In the genomic region with DNA sequence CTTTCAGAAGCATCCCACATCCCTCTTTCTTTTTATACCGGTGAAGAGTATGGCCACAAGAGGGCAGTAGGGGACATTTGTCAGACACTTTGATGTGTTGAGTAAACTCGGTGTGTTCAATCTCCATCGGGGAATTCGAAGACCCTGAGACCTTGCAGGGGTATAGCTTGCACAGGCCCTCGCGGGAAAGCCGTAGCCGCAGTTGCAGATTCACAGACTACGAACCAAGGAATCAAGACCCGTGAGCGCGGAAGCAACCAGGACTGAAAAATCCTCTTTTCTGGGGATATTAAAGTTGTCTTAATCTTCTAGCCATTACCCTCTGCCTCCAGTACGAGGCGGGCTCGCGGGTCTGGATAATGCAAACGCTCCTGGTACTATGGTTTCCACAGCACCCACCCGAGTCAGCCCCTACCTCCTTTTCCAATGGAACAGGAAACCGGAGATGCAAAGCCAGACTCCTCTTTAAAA, we compare ENCODE assay signal across 8 mouse cellular contexts. TPM values are rescaled to one million over a fixed set of nuclear protein-coding genes. Genes with fewer than 3 reads are reported as not detected.
DNase-seq lines count a peak whose midpoint lies in the region; ATAC-seq and TF ChIP-seq lines count a peak whose summit lies in the region.

No protein-coding gene starts in this region.

- H3K27ac ChIP-seq in CH12.LX (ENCODE audit: insufficient read depth, low read depth), result no peak overlapping the region
- H3K27ac ChIP-seq in forebrain, embryonic 11.5 days (ENCODE audit: low read depth, low read length), result no peak overlapping the region
- peak overlapping the region; percentile 93 for H3K27ac ChIP-seq in heart, embryonic 15.5 days
- H3K27ac ChIP-seq in liver, embryonic 13.5 days, result no peak overlapping the region
- no peak overlapping the region for H3K27ac ChIP-seq in neural tube, embryonic 12.5 days

- no peak overlapping the region for H3K4me2 ChIP-seq in CH12.LX (ENCODE audit: insufficient read depth, low read depth, poor library complexity, severe bottlenecking)
- H3K4me2 ChIP-seq in forebrain, embryonic 11.5 days (ENCODE audit: low read depth, low read length, severe bottlenecking), result peak overlapping the region; percentile 90
- H3K4me2 ChIP-seq in heart, embryonic 15.5 days, result peak overlapping the region; percentile 89
- H3K4me2 ChIP-seq in liver, embryonic 13.5 days, result peak overlapping the region; percentile 96
- H3K4me2 ChIP-seq in neural tube, embryonic 12.5 days (replicated peaks), result peak overlapping the region; percentile 87

- H3K4me3 ChIP-seq in CH12.LX (replicated peaks in 1 of 3; ENCODE audit: low read depth in 2 of 3, low read length in 2 of 3, poor library complexity in 1 of 3), result no peak overlapping the region
- peak overlapping the region; percentile 77 for H3K4me3 ChIP-seq in forebrain, embryonic 11.5 days (ENCODE audit: low read depth, low read length)
- peak overlapping the region; percentile 92 for H3K4me3 ChIP-seq in heart, embryonic 15.5 days
- H3K4me3 ChIP-seq in liver, embryonic 13.5 days (replicated peaks), result peak overlapping the region; percentile 76
- peak overlapping the region; percentile 92 for H3K4me3 ChIP-seq in neural tube, embryonic 12.5 days

- ATAC-seq in forebrain, embryonic 11.5 days (replicated peaks; ENCODE audit: low FRiP score), result peak; percentile 39; the same call in 1 of the 2 replicates
- no peak for ATAC-seq in heart, embryonic 15.5 days (replicated peaks; ENCODE audit: insufficient number of reproducible peaks, insufficient read depth, low FRiP score, low read depth)
- ATAC-seq in liver, embryonic 13.5 days (ENCODE audit: low read depth), result peak; percentile 42; the same call in 1 of the 2 replicates
- ATAC-seq in neural tube, embryonic 12.5 days (ENCODE audit: low FRiP score, low read depth), result peak; percentile 49; the same call in 1 of the 2 replicates

- dilution Hi-C loops in CH12.LX (cut with MboI; ENCODE audit: extremely low pct_ligation_motif_present, extremely low pct_unique_long_range_greater_than_20kb, low sequenced_read_pairs), result no loop called here

- H3K4me1 ChIP-seq in CH12.LX (ENCODE audit: control insufficient read depth in 1 of 2, insufficient read depth in 2 of 2), result no peaks in the 10 kb centered on the region
- peaks cover 20% of the 10 kb centered on the region; the same call in 1 of the 2 replicates for H3K4me1 ChIP-seq in forebrain, embryonic 11.5 days (replicated peaks; ENCODE audit: control insufficient read depth, insufficient read depth, low read length)
- peaks cover 47% of the 10 kb centered on the region for H3K4me1 ChIP-seq in heart, embryonic 15.5 days (replicated peaks)
- peaks cover 54% of the 10 kb centered on the region for H3K4me1 ChIP-seq in liver, embryonic 13.5 days (replicated peaks)
- H3K4me1 ChIP-seq in neural tube, embryonic 12.5 days, result peaks cover 38% of the 10 kb centered on the region

- H3K36me3 ChIP-seq in CH12.LX (replicated peaks in 1 of 2; ENCODE audit: control insufficient read depth in 1 of 2, insufficient read depth in 1 of 2, low read length in 1 of 2), result no peaks in the 10 kb centered on the region
- H3K36me3 ChIP-seq in forebrain, embryonic 11.5 days (ENCODE audit: control insufficient read depth, insufficient read depth, low read length), result no peaks in the 10 kb centered on the region
- H3K36me3 ChIP-seq in heart, embryonic 15.5 days, result no peaks in the 10 kb centered on the region
- no peaks in the 10 kb centered on the region for H3K36me3 ChIP-seq in liver, embryonic 13.5 days
- no peaks in the 10 kb centered on the region for H3K36me3 ChIP-seq in neural tube, embryonic 12.5 days

- no peaks in the 10 kb centered on the region for H3K9me3 ChIP-seq in CH12.LX (replicated peaks; ENCODE audit: low read length)
- H3K9me3 ChIP-seq in forebrain, embryonic 11.5 days (ENCODE audit: control insufficient read depth, low read length), result no peaks in the 10 kb centered on the region
- H3K9me3 ChIP-seq in heart, embryonic 15.5 days (replicated peaks), result no peaks in the 10 kb centered on the region
- no peaks in the 10 kb centered on the region for H3K9me3 ChIP-seq in liver, embryonic 13.5 days (replicated peaks)
- H3K9me3 ChIP-seq in neural tube, embryonic 12.5 days, result no peaks in the 10 kb centered on the region

- in situ Hi-C loops in CH12.LX (cut with MboI; ENCODE audit: low pct_ligation_motif_present, low pct_unique_long_range_greater_than_20kb, low sequenced_read_pairs), result loop anchor here (25.0 kb wide), 1 partner anchor 343 kb away; no protein-coding TSS in a partner anchor

- no peak overlapping the region for H3K9ac ChIP-seq in CH12.LX (ENCODE audit: insufficient read depth, low read depth)
- H3K9ac ChIP-seq in forebrain, embryonic 11.5 days (ENCODE audit: low read length), result no peak overlapping the region; the same call in 1 of the 2 replicates
- H3K9ac ChIP-seq in heart, embryonic 15.5 days, result peak overlapping the region; percentile 89
- H3K9ac ChIP-seq in liver, embryonic 13.5 days, result peak overlapping the region; percentile 72
- H3K9ac ChIP-seq in neural tube, embryonic 12.5 days, result no peak overlapping the region

- 2% methylated on average over 19 of the region's 19 CpGs for WGBS in forebrain, embryonic 11.5 days
- 1% methylated on average over 19 of the region's 19 CpGs for WGBS in heart, embryonic 15.5 days
- WGBS in liver, embryonic 13.5 days (ENCODE audit: insufficient replicate concordance), result 1% methylated on average over 19 of the region's 19 CpGs
- WGBS in neural tube, embryonic 12.5 days, result 2% methylated on average over 19 of the region's 19 CpGs

- H3K79me2 ChIP-seq in CH12.LX (replicated peaks; ENCODE audit: control insufficient read depth, extremely low read depth, insufficient read depth, poor library complexity, severe bottlenecking), result no peaks in the 10 kb centered on the region

- no peak for TF ChIP-seq POLR2A in CH12.LX (IDR thresholded peaks at IDR 0.05; ENCODE audit: low read depth, low read length)

- no peak for TF ChIP-seq EP300 in CH12.LX (IDR thresholded peaks at IDR 0.05; ENCODE audit: low read length)

- peak; percentile 59 for DNase-seq in CH12.LX (ENCODE audit: extremely low read depth)
- DNase-seq in c-Kit-positive CD71-negative TER-119-negative erythroid progenitor cells, embryonic 14.5 days (ENCODE audit: low read depth), result peak; percentile 78
- peak; percentile 83 for DNase-seq in forebrain, embryonic 11.5 days (ENCODE audit: low spot score)
- DNase-seq in kidney, postnatal 14 days, result peak; percentile 89
- DNase-seq in liver, embryonic 13.5 days, result peak; percentile 61
- peak; percentile 85 for DNase-seq in testis, postnatal 10 days (ENCODE audit: low spot score)

- TF ChIP-seq CTCF in CH12.LX (conservative IDR thresholded peaks at IDR 0.05 in 1 of 2, IDR thresholded peaks at IDR 0.05 in 1 of 2; ENCODE audit: low read depth in 2 of 2, low read length in 2 of 2), result peak; percentile 21 to 70; a peak in 2 of 4 replicates

- H3K27me3 ChIP-seq in CH12.LX (replicated peaks), result no peaks in the 10 kb centered on the region
- H3K27me3 ChIP-seq in forebrain, embryonic 11.5 days (ENCODE audit: control insufficient read depth, insufficient read depth, low read length), result no peaks in the 10 kb centered on the region
- no peaks in the 10 kb centered on the region for H3K27me3 ChIP-seq in heart, embryonic 15.5 days
- peaks cover 5% of the 10 kb centered on the region; the same call in 1 of the 2 replicates for H3K27me3 ChIP-seq in liver, embryonic 13.5 days
- H3K27me3 ChIP-seq in neural tube, embryonic 12.5 days (replicated peaks), result no peaks in the 10 kb centered on the region

- peak; percentile 36 for TF ChIP-seq RAD21 in CH12.LX (IDR thresholded peaks at IDR 0.05; ENCODE audit: low read depth, low read length)

TF ChIP-seq in CH12.LX, 34 proteins besides CTCF, POLR2A, EP300 and RAD21:
- TF ChIP-seq BHLHE40 (IDR thresholded peaks at IDR 0.05; ENCODE audit: low read depth, low read length), result no peak
- peak; percentile 54 for TF ChIP-seq SMC3 (IDR thresholded peaks at IDR 0.05; ENCODE audit: low read depth, low read length)

RNA-seq across cellular contexts. Expression of gene Plxna2, which starts 0.9 kb away (rescaled TPM):
- total RNA-seq in CH12.LX (2012; rRNA removed) (0.04 and 0.13 TPM in 2 replicates), CH12.LX (2014; rRNA removed) (0.05 TPM in 2 replicates)
- polyA plus RNA-seq in CH12.LX (2012; ENCODE audit: insufficient read length, low read depth), result 0.04 and 0.16 TPM in 2 replicates
- polyA plus RNA-seq in forebrain, embryonic 11.5 days (2014; fragmentation: Nextera tagmentation; extraction: Ambion mirVana), result 19.0 and 22.5 TPM in 2 replicates
- polyA plus RNA-seq in heart, embryonic 15.5 days (2015; fragmentation: Nextera tagmentation; extraction: Ambion mirVana), result 4.6 and 6.2 TPM in 2 replicates
- 1.1 and 1.3 TPM in 2 replicates for polyA plus RNA-seq in liver, embryonic 13.5 days (2015; fragmentation: Nextera tagmentation; extraction: Ambion mirVana)
- 32.8 and 33.5 TPM in 2 replicates for polyA plus RNA-seq in neural tube, embryonic 12.5 days (2016; fragmentation: Nextera tagmentation; extraction: Ambion mirVana)

Comparison
In these comparisons a context has a peak if more than half of its experiments do, and no peak if none do; other contexts are left out.
1. H3K4me3 ChIP-seq: peak in forebrain, embryonic 11.5 days (single experiment), heart, embryonic 15.5 days (single experiment), liver, embryonic 13.5 days (single experiment) and neural tube, embryonic 12.5 days (single experiment); none in CH12.LX (0 of 3).
2. H3K9ac ChIP-seq: peak in heart, embryonic 15.5 days (single experiment) and liver, embryonic 13.5 days (single experiment); none in CH12.LX (single experiment), forebrain, embryonic 11.5 days (single experiment) and neural tube, embryonic 12.5 days (single experiment).
3. Peak in every context shown above with its lines, with median percentiles within 50 percentile points of each other: DNase-seq.